Mouse (Mus musculus) ZHBTc4 (cell line): ENCODE measurements around the gene Taf1c.
A peak's percentile ranks its signal among the peaks of the same experiment; 100 is the strongest.

ENCODE experiments used
- DNase-seq: peaks from one replicate; pipeline ENCODE4 v3.0.0-alpha.2; 2011; ENCODE audit warnings: low read depth, low spot score

Gene Taf1c

GRCm38 (mm10) chr8:119604996-119605395 is at the start of gene Taf1c:
TSS of gene Taf1c (minus strand) at chr8:119605222.
- DNase-seq = peak; percentile 98

- DNase-seq = no peak
These were observed 46.3 kb upstream of the Taf1c start for GRCm38 (mm10) chr8:119651324-119651723.

GRCm38 (mm10) chr8:119646846-119647245 is 41.8 kb upstream of the Taf1c start:
- DNase-seq = peak; percentile 33

- DNase-seq = peak; percentile 70
These were observed 41.2 kb upstream of the Taf1c start for GRCm38 (mm10) chr8:119646197-119646596.

GRCm38 (mm10) chr8:119644981-119645597 is 40.1 kb upstream of the Taf1c start:
- no peak for DNase-seq

GRCm38 (mm10) chr8:119644429-119644960 is 39.5 kb upstream of the Taf1c start:
- DNase-seq = no peak

- no peak for DNase-seq
These were observed 37.9 kb upstream of the Taf1c start for GRCm38 (mm10) chr8:119642960-119643359.

- no peak for DNase-seq
These were observed 36.0 kb upstream of the Taf1c start for GRCm38 (mm10) chr8:119641058-119641457.

- DNase-seq = no peak
These were observed 34.8 kb upstream of the Taf1c start for GRCm38 (mm10) chr8:119639798-119640197.

GRCm38 (mm10) chr8:119638261-119638660 is 33.2 kb upstream of the Taf1c start:
- no peak for DNase-seq

GRCm38 (mm10) chr8:119637381-119637780 is 32.4 kb upstream of the Taf1c start:
- no peak for DNase-seq

GRCm38 (mm10) chr8:119636766-119637165 is 31.7 kb upstream of the Taf1c start:
- no peak for DNase-seq

- no peak for DNase-seq
These were observed 30.9 kb upstream of the Taf1c start for GRCm38 (mm10) chr8:119635958-119636357.

GRCm38 (mm10) chr8:119635378-119635777 is 30.4 kb upstream of the Taf1c start, which contains the start of gene Kcng4:
TSS of gene Kcng4 (minus strand) at chr8:119635680.
- DNase-seq = no peak

GRCm38 (mm10) chr8:119634616-119635336 is 29.8 kb upstream of the Taf1c start:
- no peak for DNase-seq

- peak; percentile 60 for DNase-seq
These were observed 27.9 kb upstream of the Taf1c start for GRCm38 (mm10) chr8:119632909-119633308.

GRCm38 (mm10) chr8:119632246-119632645 is 27.2 kb upstream of the Taf1c start:
- DNase-seq = peak; percentile 54

- no peak for DNase-seq
These were observed 25.8 kb upstream of the Taf1c start for GRCm38 (mm10) chr8:119630841-119631240.

GRCm38 (mm10) chr8:119627613-119628359 is 22.8 kb upstream of the Taf1c start:
- DNase-seq = peak; percentile 64

GRCm38 (mm10) chr8:119627199-119627598 is 22.2 kb upstream of the Taf1c start:
- DNase-seq = no peak

- DNase-seq = peak; percentile 53
These were observed 20.8 kb upstream of the Taf1c start for GRCm38 (mm10) chr8:119625788-119626187.

- no peak for DNase-seq
These were observed 19.9 kb upstream of the Taf1c start for GRCm38 (mm10) chr8:119624916-119625315.
